Mouse (Mus musculus) kidney, embryonic 14.5 days (tissue): ENCODE results near the gene Olfr948. TPM values are rescaled to one million over a fixed set of nuclear protein-coding genes. Genes with fewer than 3 reads are reported as not detected.

Source experiments
- ATAC-seq: fragments of 200-750 bp; cut with Nextera tagmentation; 2 replicates; pipeline ENCODE4 v1.8.0; 2017; ENCODE audit warnings: moderate number of reproducible peaks, mild to moderate bottlenecking, moderate TSS enrichment, moderate library complexity; ENCODE audit not compliant: low FRiP score, low TSS enrichment
- H3K27ac ChIP-seq: fragments of 300-500 bp; sonication (generic); 2 replicates; pipeline ENCODE4 v1.5.1; 2014; ENCODE audit warnings: low read depth, mild to moderate bottlenecking, low read length, moderate library complexity, mixed read lengths
- H3K27me3 ChIP-seq: fragments of 300-500 bp; sonication (generic); 2 replicates; pipeline ENCODE4 v1.6.1; 2014; ENCODE audit warnings: mild to moderate bottlenecking, low read length; ENCODE audit not compliant: control insufficient read depth, insufficient read depth
- H3K36me3 ChIP-seq: fragments of 300-500 bp; sonication (generic); 2 replicates; pipeline ENCODE4 v1.6.1; 2014; ENCODE audit warnings: low read length, mixed read lengths; ENCODE audit not compliant: control insufficient read depth, insufficient read depth
- H3K4me1 ChIP-seq: fragments of 300-500 bp; sonication (generic); 2 replicates; pipeline ENCODE4 v1.6.1; 2014; ENCODE audit warnings: low read length, mixed read lengths; ENCODE audit not compliant: control insufficient read depth, insufficient read depth
- H3K4me2 ChIP-seq: fragments of 300-500 bp; sonication (generic); replicated peaks from 2 replicates; pipeline ENCODE4 v1.6.1; 2014; ENCODE audit warnings: low read depth, mild to moderate bottlenecking, low read length
- H3K4me3 ChIP-seq: fragments of 300-500 bp; sonication (generic); 2 replicates; pipeline ENCODE4 v1.5.1; 2014; ENCODE audit warnings: mild to moderate bottlenecking, low read length
- H3K9ac ChIP-seq: fragments of 300-500 bp; sonication (generic); 2 replicates; pipeline ENCODE4 v1.6.1; 2014; ENCODE audit warnings: low read depth, mild to moderate bottlenecking, low read length, moderate library complexity
- H3K9me3 ChIP-seq: fragments of 300-500 bp; sonication (generic); 2 replicates; pipeline ENCODE4 v1.6.1; 2016; ENCODE audit warnings: low read length; ENCODE audit not compliant: control insufficient read depth
- WGBS: fragments of 180-500 bp; shearing (Covaris S2); extraction: QIAGEN DNeasy Blood & Tissue Kit; methylation state at CpG from one replicate; pipeline ENCODE4 v1.1.7; 2014; 5-methylcytosine and 5-hydroxymethylcytosine counted together
- polyA plus RNA-seq: library from polyadenylated mRNA; unstranded; fragments of >200 nt; fragmentation: Nextera tagmentation; extraction: Ambion mirVana; gene quantifications from 2 replicates; pipeline ENCODE4 v1.2.1, GENCODE M21; 2014

The Olfr948 gene
- polyA plus RNA-seq, result not detected in 2 replicates

DNA sequence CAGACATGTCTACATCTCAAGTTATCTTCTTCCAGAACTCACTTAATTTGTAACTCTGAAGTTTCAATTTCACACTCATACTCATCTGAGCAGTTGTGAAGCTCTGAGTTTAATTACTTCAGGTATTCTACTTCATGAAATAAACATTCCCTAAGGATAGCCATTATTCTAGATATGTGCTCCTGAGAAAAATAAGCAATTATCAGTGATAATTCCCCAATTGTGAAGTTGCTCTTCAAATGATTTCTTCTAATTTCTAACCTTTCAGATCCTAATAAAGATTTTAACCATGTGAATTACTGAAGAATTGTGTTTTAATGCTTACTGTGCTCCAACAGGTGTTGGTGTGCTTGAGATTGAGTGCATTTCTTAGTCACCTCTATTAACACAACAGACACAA, at the start of gene Olfr948:
Gene Olfr948, minus strand, starts transcription at position 101 of the 400 bp plus-strand sequence.
- Histone ChIP-seq H3K36me3 (no peaks in the 10 kb centered on the region), H3K27me3 (no peaks in the 10 kb centered on the region), H3K4me2 (no peak within 1 kb of the TSS), H3K9ac (no peak within 1 kb of the TSS), H3K9me3 (no peaks in the 10 kb centered on the region; the same call in 1 of the 2 replicates), H3K27ac (no peak within 1 kb of the TSS), H3K4me3 (no peak within 1 kb of the TSS), H3K4me1 (no peaks in the 10 kb centered on the region)
- ATAC-seq, result no peak

DNA sequence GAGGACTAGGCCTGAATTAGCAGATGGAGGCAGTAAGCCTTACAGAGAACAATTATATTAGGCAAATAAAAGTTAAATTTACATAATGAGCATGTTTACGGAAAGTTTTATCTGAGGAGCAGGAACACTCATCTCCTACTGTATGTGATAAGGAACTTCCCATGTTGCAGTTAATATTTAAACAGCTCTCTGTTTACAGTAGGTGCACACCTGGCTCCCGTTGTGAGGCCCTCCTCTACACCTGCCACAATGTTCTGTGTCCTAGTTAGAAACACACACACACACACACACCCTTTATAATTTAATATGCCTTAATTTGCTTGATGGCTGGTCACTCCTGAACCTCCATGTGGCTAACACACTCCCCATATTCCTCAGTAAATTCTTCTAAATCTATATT, 38.7 kb downstream of the Olfr948 start:
- no peak overlapping the region for H3K4me3 ChIP-seq
- no peaks in the 10 kb centered on the region for H3K36me3 ChIP-seq
- no peak overlapping the region for H3K4me2 ChIP-seq
- H3K27me3 ChIP-seq, result no peaks in the 10 kb centered on the region
- no peaks in the 10 kb centered on the region for H3K9me3 ChIP-seq
- 74% methylated on average over 2 of the region's 2 CpGs for WGBS
- no peak overlapping the region for H3K27ac ChIP-seq
- no peaks in the 10 kb centered on the region for H3K4me1 ChIP-seq
- no peak overlapping the region for H3K9ac ChIP-seq
- no peak for ATAC-seq

DNA sequence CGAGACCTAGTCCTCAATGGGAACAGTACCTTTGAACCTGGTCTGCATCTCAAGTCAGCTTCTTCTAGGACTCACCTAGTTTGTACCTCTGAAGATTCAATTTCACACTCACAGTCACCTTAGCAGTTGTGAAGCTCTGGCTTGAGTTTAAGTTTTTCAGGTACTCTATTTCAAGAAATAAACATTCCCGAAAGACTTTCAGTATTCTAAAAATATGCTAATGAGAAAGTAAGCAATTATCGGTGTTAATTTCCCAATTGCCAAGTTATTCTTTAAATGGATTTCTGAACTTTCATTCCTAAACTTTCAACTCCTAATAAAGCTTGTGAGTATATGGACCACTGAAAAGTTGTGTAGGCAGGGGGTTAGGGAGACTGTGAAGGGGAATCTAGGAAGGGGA, 49.1 kb downstream of the Olfr948 start, which contains the start of gene Olfr945:
Gene Olfr945, minus strand, starts transcription at position 101 of the 400 bp plus-strand sequence.
- no peak for ATAC-seq
- no peaks in the 10 kb centered on the region for H3K36me3 ChIP-seq
- no peaks in the 10 kb centered on the region for H3K27me3 ChIP-seq
- H3K4me3 ChIP-seq, result no peak within 1 kb of the TSS
- H3K4me2 ChIP-seq, result no peak within 1 kb of the TSS
- no peak within 1 kb of the TSS for H3K27ac ChIP-seq
- no peaks in the 10 kb centered on the region for H3K9me3 ChIP-seq
- H3K9ac ChIP-seq, result no peak within 1 kb of the TSS
- 88% methylated on average over 3 of the region's 3 CpGs for WGBS
- H3K4me1 ChIP-seq, result no peaks in the 10 kb centered on the region

Other genes starting within 250 kb of the Olfr948 start
- not detected in 2 replicates for gene Olfr938, start 247.2 kb downstream of the Olfr948 start, polyA plus RNA-seq
- not detected in 2 replicates for gene Olfr27, start 197.9 kb downstream of the Olfr948 start, polyA plus RNA-seq
- gene Olfr943, start 159.7 kb downstream of the Olfr948 start, polyA plus RNA-seq, result not detected in 2 replicates
- gene Olfr944, start 124.1 kb downstream of the Olfr948 start, polyA plus RNA-seq, result not detected in 2 replicates
- gene Olfr1537, start 76.1 kb downstream of the Olfr948 start, polyA plus RNA-seq, result not detected in 2 replicates
- gene Olfr945, start 49.2 kb downstream of the Olfr948 start, polyA plus RNA-seq, result not detected in 2 replicates
- not detected in 2 replicates for gene Olfr951, start 61.4 kb upstream of the Olfr948 start, polyA plus RNA-seq
- not detected in 2 replicates for gene Olfr952, start 101.1 kb upstream of the Olfr948 start, polyA plus RNA-seq
- gene Olfr954, start 130.7 kb upstream of the Olfr948 start, polyA plus RNA-seq, result not detected in 2 replicates
- gene Olfr955, start 145.9 kb upstream of the Olfr948 start, polyA plus RNA-seq, result not detected in 2 replicates
- gene Olfr44, start 167.9 kb upstream of the Olfr948 start, polyA plus RNA-seq, result not detected in 2 replicates
- not detected in 2 replicates for gene Olfr957, start 189.8 kb upstream of the Olfr948 start, polyA plus RNA-seq
- gene Olfr958, start 228.0 kb upstream of the Olfr948 start, polyA plus RNA-seq, result not detected in 2 replicates
- gene Olfr959, start 249.5 kb upstream of the Olfr948 start, polyA plus RNA-seq, result not detected in 2 replicates